Mouse (Mus musculus): ENCODE measurements around the gene Tnfsf13b.

The Tnfsf13b gene

GRCm38 (mm10) chr8:10045743-10046142 lies 39.5 kb downstream of the Tnfsf13b start:
- DNase-seq (ENCODE audit: low spot score in 2 of 2), result no peak

- DNase-seq (ENCODE audit: low spot score in 2 of 2), result peak; percentile 75 to 88
Measured at GRCm38 (mm10) chr8:10049162-10049561, 42.9 kb downstream of the Tnfsf13b start.

GRCm38 (mm10) chr8:10051576-10051975 lies 45.3 kb downstream of the Tnfsf13b start:
- DNase-seq (ENCODE audit: low spot score in 2 of 2), result no peak

GRCm38 (mm10) chr8:10053571-10053990 lies 47.3 kb downstream of the Tnfsf13b start:
- peak; percentile 34 to 63 for DNase-seq (ENCODE audit: low spot score in 2 of 2)

GRCm38 (mm10) chr8:10061001-10061400 lies 54.7 kb downstream of the Tnfsf13b start:
- DNase-seq (ENCODE audit: low spot score in 2 of 2), result no peak

- DNase-seq (ENCODE audit: low spot score in 2 of 2), result no peak
Measured at GRCm38 (mm10) chr8:10066906-10067305, 60.6 kb downstream of the Tnfsf13b start.

- no peak for DNase-seq (ENCODE audit: low spot score in 2 of 2)
Measured at GRCm38 (mm10) chr8:10067775-10068174, 61.5 kb downstream of the Tnfsf13b start.

- no peak for DNase-seq (ENCODE audit: low spot score in 2 of 2)
Measured at GRCm38 (mm10) chr8:10072347-10072746, 66.1 kb downstream of the Tnfsf13b start.
